Comparison of ENCODE assay signal across 19 mouse cellular contexts in genomic region chr9:83624193-83624592, GRCm38 (mm10).
DNase-seq lines count a peak whose midpoint lies in the region; ATAC-seq lines count a peak whose summit lies in the region.
"Had no signal": no experiment of that assay in that cellular context is flagged by ENCODE, and none has a peak within 500 bp of the region (broad histone marks: within the 10 kb centered on the region; RNA-seq: fewer than 3 reads in every experiment).

No protein-coding gene starts in this region.

- H3K9ac ChIP-seq in heart, embryonic 12.5 days = no peak overlapping the region
- H3K9ac ChIP-seq in midbrain, embryonic 11.5 days (ENCODE audit: low read length) = no peak overlapping the region
- no peak overlapping the region for H3K9ac ChIP-seq in midbrain, embryonic 14.5 days (replicated peaks; ENCODE audit: low read length)
- H3K9ac ChIP-seq: embryonic facial prominence, embryonic 12.5 days; forebrain, embryonic 15.5 days; heart, embryonic 15.5 days; hindbrain, embryonic 13.5 days had no signal

- no peaks in the 10 kb centered on the region for H3K9me3 ChIP-seq in heart, embryonic 12.5 days (replicated peaks)
- H3K9me3 ChIP-seq in midbrain, embryonic 11.5 days (ENCODE audit: control insufficient read depth, low read length) = no peaks in the 10 kb centered on the region
- no peaks in the 10 kb centered on the region for H3K9me3 ChIP-seq in midbrain, embryonic 14.5 days (ENCODE audit: control insufficient read depth, low read length)
- no peaks in the 10 kb centered on the region for H3K9me3 ChIP-seq in limb, embryonic 10.5 days (replicated peaks)
- H3K9me3 ChIP-seq: embryonic facial prominence, embryonic 12.5 days; forebrain, embryonic 15.5 days; heart, embryonic 15.5 days; hindbrain, embryonic 13.5 days had no signal

- H3K36me3 ChIP-seq in heart, embryonic 12.5 days = no peaks in the 10 kb centered on the region
- H3K36me3 ChIP-seq in midbrain, embryonic 11.5 days (ENCODE audit: control insufficient read depth, insufficient read depth, low read length) = no peaks in the 10 kb centered on the region
- H3K36me3 ChIP-seq in midbrain, embryonic 14.5 days (ENCODE audit: control insufficient read depth, insufficient read depth, low read length) = no peaks in the 10 kb centered on the region
- H3K36me3 ChIP-seq in limb, embryonic 10.5 days = no peaks in the 10 kb centered on the region
- H3K36me3 ChIP-seq: embryonic facial prominence, embryonic 12.5 days; forebrain, embryonic 15.5 days; heart, embryonic 15.5 days; hindbrain, embryonic 13.5 days had no signal

- DNase-seq in heart, adult 11 months = peak; percentile 82
- DNase-seq in heart, adult 8-10 months (ENCODE audit: low spot score) = no peak
- peak; percentile 24 for DNase-seq in heart, postnatal 4 days
- no peak for DNase-seq in midbrain, embryonic 11.5 days (ENCODE audit: low spot score, missing footprints)
- DNase-seq in midbrain, embryonic 14.5 days = no peak
- no peak for DNase-seq in limb, embryonic 10.5 days (ENCODE audit: low spot score)
- DNase-seq: adrenal gland, postnatal 10 days; cerebellum, adult 11-12 months; cerebellum, adult 9-10 months; cerebellum, postnatal 25 days; gastrocnemius, adult 2 months; gastrocnemius, postnatal 25 days; heart, adult 18-20 months had no signal

- H3K27ac ChIP-seq in heart, embryonic 12.5 days (ENCODE audit: poor library complexity, severe bottlenecking) = no peak overlapping the region
- peak overlapping the region; percentile 40; the same call in 1 of the 2 replicates for H3K27ac ChIP-seq in midbrain, embryonic 11.5 days (ENCODE audit: low read depth, low read length)
- no peak overlapping the region for H3K27ac ChIP-seq in midbrain, embryonic 14.5 days (replicated peaks; ENCODE audit: low read depth, low read length)
- H3K27ac ChIP-seq in limb, embryonic 10.5 days = peak overlapping the region; percentile 7; the same call in 1 of the 2 replicates
- H3K27ac ChIP-seq: embryonic facial prominence, embryonic 12.5 days; forebrain, embryonic 15.5 days; gastrocnemius, adult 2 months; heart, embryonic 15.5 days; hindbrain, embryonic 13.5 days; hindbrain, postnatal 0 days had no signal

- no peak overlapping the region for H3K4me3 ChIP-seq in heart, embryonic 12.5 days
- H3K4me3 ChIP-seq in midbrain, embryonic 11.5 days (ENCODE audit: low read depth, low read length) = no peak overlapping the region
- H3K4me3 ChIP-seq in midbrain, embryonic 14.5 days (replicated peaks; ENCODE audit: low read depth, low read length) = no peak overlapping the region
- no peak overlapping the region for H3K4me3 ChIP-seq in limb, embryonic 10.5 days
- H3K4me3 ChIP-seq: embryonic facial prominence, embryonic 12.5 days; forebrain, embryonic 15.5 days; gastrocnemius, adult 2 months; heart, embryonic 15.5 days; hindbrain, embryonic 13.5 days had no signal

- no peaks in the 10 kb centered on the region for H3K27me3 ChIP-seq in heart, embryonic 12.5 days (replicated peaks)
- no peaks in the 10 kb centered on the region for H3K27me3 ChIP-seq in midbrain, embryonic 11.5 days (ENCODE audit: control insufficient read depth, insufficient read depth, low read length)
- no peaks in the 10 kb centered on the region for H3K27me3 ChIP-seq in midbrain, embryonic 14.5 days (ENCODE audit: control insufficient read depth, insufficient read depth, low read length)
- H3K27me3 ChIP-seq in limb, embryonic 10.5 days (ENCODE audit: low read depth, poor library complexity, severe bottlenecking) = no peaks in the 10 kb centered on the region
- H3K27me3 ChIP-seq: embryonic facial prominence, embryonic 12.5 days; forebrain, embryonic 15.5 days; heart, embryonic 15.5 days; hindbrain, embryonic 13.5 days had no signal

- no peak overlapping the region for H3K4me2 ChIP-seq in heart, embryonic 12.5 days
- no peak overlapping the region for H3K4me2 ChIP-seq in midbrain, embryonic 11.5 days
- H3K4me2 ChIP-seq in midbrain, embryonic 14.5 days (ENCODE audit: low read length) = no peak overlapping the region
- H3K4me2 ChIP-seq: embryonic facial prominence, embryonic 12.5 days; forebrain, embryonic 15.5 days; heart, embryonic 15.5 days; hindbrain, embryonic 13.5 days had no signal

- peaks cover 6% of the 10 kb centered on the region for H3K4me1 ChIP-seq in heart, embryonic 12.5 days (replicated peaks)
- H3K4me1 ChIP-seq in midbrain, embryonic 11.5 days (ENCODE audit: control insufficient read depth, insufficient read depth, low read length) = peaks cover 9% of the 10 kb centered on the region
- H3K4me1 ChIP-seq in midbrain, embryonic 14.5 days (ENCODE audit: control insufficient read depth, insufficient read depth, low read length) = peaks cover 10% of the 10 kb centered on the region
- H3K4me1 ChIP-seq in limb, embryonic 10.5 days = peaks cover 15% of the 10 kb centered on the region

- no peak for ATAC-seq in heart, embryonic 12.5 days (ENCODE audit: insufficient number of reproducible peaks, low FRiP score)
- no peak for ATAC-seq in midbrain, embryonic 11.5 days (ENCODE audit: low FRiP score)
- no peak for ATAC-seq in midbrain, embryonic 14.5 days (ENCODE audit: low FRiP score, low TSS enrichment)
- ATAC-seq: forebrain, embryonic 15.5 days; hindbrain, postnatal 0 days had no signal

- WGBS in heart, embryonic 12.5 days = 58% methylated on average over 5 of the region's 5 CpGs
- 87% methylated on average over 5 of the region's 5 CpGs for WGBS in midbrain, embryonic 11.5 days
- 91% methylated on average over 5 of the region's 5 CpGs for WGBS in midbrain, embryonic 14.5 days
- WGBS in limb, embryonic 10.5 days = 59% methylated on average over 5 of the region's 5 CpGs

Comparison
In these comparisons a context has a peak if more than half of its experiments do, and no peak if none do; other contexts are left out.
1. DNase-seq: peak in heart, adult 11 months (single experiment) and heart, postnatal 4 days (single experiment); none in heart, adult 8-10 months (single experiment), midbrain, embryonic 11.5 days (single experiment), midbrain, embryonic 14.5 days (single experiment) and limb, embryonic 10.5 days (single experiment).
2. H3K27ac ChIP-seq: peak in midbrain, embryonic 11.5 days (single experiment) and limb, embryonic 10.5 days (single experiment); none in heart, embryonic 12.5 days (single experiment) and midbrain, embryonic 14.5 days (single experiment).